Mouse (Mus musculus): ENCODE results near the gene Cdh26.
A peak's percentile ranks its signal among the peaks of the same experiment; 100 is the strongest.

The Cdh26 gene

DNA sequence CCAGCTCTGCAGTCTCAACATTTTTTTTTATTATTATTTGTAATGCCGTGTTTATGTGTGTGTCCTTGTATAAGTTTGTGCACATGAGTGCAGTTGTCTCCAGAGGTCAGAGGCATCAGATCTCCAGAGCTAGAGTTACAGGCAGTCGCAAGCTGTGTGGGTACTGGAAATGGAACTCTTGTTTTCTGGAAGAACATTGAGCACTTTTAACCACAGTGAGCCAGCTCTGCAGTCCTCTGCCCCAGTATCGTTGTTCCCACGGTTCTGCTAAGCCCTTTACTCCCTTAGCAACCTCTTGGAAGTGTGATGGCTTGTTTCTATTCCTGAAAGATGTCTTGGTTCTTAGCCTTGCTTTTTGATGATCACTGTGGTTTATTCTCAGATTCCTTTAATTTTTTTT lies 19.1 kb downstream of the Cdh26 start:
- DNase-seq = no peak

DNA sequence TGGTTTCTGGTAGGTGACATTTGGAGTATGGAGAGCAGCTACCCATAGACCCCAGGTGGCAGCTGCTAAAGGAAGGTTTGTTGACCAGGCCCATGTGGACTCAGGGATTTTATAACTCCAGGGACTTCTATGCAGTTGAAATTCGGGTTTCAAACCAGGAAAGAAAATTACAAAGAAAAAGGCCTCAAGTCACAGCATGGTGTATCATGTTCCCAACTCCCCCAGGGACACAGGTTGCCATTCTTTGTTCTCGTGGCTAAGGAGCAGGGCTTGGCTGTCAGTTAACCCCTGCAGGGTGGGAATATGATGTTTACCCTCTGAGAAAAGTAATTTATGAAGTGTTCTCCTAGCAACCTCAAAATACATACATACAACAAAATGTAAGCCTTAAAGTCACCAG lies 19.9 kb downstream of the Cdh26 start:
- no peak for DNase-seq

DNA sequence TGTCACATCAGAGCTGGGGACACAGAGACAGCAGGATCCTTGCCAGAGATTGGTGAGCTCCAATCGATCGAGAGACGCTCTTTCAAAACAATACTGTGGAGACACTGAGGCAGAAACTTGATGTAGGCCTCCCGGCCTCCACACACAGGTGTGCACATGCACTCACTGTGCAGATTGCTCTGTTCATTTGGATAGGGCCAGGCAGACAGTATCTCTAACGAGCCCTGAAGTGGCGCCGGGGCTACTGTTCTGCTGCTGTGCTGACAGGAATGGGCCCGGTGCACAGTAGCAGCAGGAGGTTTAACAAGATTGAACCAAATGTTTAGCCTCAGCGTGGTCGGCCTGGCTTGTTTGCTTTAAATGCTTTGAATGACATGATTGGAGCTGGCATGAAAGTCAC lies 20.6 kb downstream of the Cdh26 start:
- DNase-seq = no peak

DNA sequence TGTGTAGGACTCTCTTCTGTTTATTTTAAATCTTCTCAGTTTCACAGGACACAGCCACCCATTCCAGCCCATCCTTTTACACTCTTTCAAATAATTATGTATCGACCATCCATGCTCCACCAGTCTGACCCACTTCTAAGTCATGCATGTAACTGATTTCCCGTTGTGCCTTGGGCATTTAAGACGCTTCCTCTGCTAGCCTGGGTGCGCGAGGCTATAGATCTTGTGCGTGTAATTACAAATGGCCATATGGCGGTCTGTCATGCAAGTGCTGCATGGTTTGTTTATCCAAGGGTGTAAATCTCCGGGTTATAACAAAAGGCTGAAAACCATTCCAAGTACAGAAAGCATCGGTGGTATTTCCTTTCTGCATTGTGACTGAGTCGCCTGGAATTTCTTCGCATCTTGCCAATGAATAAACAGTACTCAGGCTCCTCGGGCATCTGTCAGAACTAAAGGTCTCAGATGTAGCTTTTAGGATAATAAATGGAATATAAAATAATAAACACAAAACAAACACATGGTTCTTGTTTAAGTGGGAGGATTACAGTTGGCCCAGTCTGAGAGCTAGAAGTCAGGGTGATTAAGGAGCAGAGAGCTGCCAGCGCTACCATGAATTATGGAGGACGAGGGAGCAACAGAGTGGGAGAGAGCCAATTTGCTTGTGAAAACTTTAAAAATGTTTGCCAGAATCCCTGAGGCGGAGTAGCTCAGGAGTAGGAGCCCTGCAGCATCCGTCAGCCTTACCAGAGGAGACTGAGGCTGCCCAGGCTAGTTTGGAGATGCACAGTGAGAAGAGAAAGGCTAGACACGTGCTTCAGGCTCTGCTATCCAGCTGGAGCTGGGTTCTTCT lies 24.6 kb downstream of the Cdh26 start:
- DNase-seq = peak; percentile 34 to 39

DNA sequence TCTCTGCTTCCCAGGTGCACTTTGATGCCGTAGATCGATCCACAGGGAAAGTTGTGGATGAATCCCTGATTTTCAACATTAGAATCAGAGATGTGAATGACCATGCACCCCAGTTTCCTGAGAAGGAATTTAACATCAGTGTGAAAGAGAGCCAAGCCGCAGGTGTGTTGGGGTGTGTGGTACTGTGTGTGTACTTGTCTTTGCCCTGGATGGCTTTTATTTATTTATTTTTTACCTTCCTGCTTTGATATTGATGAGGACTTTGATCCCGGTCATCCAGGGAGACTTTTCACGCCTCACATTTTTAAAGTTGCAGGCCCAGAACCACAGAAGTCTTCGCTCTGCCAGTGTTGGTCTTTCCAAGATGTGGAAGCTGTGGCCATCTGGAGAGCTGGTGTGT lies 27.1 kb downstream of the Cdh26 start:
- no peak for DNase-seq

DNA sequence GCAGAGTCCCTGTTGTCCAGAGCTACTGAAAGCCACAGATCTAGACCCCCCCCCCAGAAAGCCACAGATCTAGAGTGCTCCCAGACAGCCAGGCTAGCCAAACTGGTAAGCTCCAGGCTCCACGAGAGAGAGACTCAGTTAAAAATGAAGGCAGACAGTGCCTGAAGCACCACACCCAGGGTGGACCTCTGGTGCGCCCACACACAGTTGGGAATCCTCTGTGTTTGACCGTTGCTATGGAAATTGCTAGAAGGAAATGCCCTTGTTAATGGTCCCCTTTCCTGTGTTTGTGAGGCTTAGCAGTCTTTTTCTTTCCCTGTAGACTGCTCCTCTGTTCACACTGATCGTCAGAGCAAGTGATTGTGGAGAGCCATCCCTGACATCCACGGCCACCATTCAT lies 30.0 kb downstream of the Cdh26 start:
- peak in 1 of 2 experiments; percentile 26 for DNase-seq

DNA sequence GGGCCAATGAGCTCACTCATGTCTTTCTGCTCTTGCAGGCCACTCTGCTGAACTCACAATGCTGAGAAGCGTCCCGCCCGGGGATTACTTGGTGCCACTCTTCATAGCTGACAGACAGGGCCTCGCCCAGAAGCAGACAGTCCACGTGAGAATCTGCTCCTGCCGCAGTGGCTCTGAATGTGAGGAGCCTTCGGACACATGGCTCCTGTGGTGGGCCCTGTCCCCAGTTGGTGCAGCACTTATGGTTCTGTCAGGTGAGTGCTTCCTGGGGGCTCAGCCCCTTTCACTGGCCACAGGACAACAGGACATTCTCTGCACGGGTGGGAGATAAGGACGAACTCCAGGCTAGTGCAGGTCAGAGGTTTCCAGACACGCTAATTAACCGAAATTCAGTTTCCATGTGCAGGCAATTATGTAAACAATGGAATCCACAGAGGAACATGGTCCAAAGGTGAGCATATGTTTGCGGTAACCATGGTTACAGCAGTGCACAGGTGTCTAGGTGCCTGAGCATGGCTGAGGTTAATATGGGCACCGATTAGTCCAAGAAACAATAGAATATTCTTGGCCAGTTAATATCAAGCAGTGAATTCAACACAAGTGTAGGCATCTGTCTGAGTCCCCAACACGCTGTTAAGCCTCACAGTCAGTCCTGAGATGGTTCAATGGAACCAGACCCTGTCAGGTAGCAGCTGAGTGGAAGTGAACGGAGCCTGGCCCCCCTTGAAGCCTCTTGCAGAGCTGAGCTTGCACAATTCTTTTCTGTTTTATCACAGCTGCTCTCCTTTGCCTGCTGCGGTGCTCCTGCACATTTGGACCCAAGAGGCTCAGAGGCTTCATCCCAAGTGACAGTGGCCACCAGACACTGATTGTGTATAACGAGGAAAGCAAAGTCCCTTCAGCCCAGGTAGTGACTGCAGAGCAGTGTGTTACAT lies 41.5 kb downstream of the Cdh26 start:
- peak in 1 of 2 experiments; percentile 17 for DNase-seq

DNA sequence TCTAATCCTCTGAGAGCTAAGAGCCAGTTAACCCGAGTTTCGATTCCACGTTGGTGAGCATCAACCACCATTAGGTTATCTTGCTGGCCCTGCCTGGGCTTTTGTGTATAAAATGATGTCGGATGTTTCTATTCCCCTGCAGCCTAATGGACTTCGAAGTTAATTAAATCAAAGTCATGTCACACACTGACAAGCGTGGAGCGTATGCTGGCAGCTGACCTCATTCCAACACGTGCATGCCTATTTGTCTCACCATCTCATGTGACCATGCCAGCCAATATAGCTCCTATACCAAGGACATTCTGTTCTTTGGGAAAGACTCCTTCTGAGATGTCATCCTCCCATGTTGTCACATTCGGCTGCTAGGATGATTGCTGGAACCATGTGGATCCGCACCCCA lies 43.6 kb downstream of the Cdh26 start:
- no peak for DNase-seq

DNA sequence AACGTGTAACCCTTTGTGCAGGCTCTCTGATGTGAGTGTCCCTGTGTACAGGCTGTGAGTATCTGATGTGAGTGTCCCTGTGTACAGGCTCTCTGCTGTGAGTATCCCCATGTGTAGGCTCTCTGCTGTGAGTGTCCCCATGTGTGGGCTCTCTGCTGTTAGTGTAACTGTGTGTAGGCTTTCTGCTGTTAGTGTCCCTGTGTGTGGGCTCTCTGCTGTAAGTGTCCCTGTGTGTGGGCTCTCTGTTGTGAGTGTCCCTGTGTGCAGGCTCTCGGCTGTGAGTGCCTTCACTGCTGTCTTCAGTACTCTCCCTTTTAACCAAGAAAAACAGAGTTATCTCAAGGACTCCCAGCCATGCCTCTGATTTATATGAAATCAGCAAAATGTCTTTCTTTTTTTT lies 46.9 kb downstream of the Cdh26 start:
- no peak for DNase-seq

DNA sequence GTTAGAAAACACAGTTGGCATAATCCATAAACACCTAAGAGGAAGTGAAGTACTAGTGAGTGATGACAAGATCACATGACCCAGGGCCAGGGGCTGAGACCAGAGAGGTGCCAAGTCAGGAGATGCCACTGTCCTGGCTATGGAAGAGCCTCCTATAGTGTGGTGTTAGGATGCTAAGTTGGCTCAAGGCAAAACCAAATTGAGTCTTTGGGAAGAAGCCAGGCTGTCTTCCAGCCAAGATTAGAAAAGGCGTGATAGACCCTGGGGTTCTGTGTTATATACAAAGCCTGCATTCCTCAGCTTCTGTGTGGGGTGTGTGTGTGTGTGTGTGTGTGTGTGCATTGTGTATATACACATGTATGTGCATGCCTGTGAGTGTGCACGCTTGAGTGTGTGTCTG lies 48.7 kb downstream of the Cdh26 start:
- peak in 1 of 2 experiments; percentile 13 for DNase-seq

DNA sequence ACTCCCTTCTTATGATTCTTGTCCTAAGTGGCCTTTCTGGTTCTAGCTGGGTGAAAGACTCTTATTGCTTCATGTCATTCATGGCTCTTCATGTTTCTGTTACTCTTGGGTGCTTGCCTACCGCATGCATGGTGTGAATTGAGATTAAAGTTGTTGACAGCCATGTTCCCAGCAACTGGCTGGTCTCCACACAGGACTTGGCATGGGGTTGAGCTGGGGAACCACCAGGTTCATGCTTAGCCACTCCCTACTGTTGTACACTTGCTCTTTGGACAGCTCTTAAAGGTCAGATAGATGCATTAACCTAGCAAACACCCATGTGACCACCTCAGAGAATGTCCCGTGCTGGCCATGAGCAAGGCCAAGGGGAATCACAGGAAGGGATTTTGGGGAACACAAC lies 50.6 kb downstream of the Cdh26 start:
- peak in 1 of 2 experiments; percentile 6 for DNase-seq

DNA sequence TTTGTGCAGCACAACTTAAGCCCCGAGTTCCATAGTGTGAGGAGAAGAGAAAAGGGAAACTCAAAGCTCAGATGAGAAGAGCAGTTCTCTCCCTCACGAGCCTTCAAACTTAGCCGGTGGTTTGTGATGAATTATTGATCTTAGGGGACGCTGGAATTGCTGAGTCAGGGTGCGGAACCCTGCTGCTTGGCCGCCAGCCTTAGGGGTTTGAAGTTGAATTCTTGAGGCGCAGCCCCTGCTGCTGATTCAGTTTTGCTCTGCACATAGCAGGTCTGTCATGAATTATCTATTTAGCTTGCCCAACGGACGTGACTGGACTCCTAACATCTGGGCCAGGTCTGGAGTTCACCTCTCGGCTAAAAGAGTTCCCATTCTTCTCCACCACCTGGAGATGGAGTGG lies 53.1 kb downstream of the Cdh26 start:
- DNase-seq = no peak

DNA sequence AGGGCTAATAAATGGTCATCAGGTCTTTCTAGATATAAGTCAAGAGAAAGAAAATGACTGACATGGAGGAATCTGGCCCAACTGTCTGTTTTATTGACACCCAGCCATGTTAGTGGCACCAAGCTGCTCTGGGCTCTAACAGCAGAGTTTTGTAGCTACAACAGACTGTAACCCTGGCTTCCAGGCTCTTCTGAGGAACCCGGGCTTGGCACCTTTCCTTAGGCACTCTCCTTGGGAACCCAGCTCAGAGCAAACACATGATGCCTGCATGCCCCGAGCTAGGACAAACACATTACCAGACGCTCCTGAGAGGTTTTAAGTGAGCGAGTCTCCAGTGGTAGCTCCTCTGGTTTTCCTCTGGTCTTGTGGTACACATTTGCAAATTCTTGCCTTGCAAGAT lies 57.9 kb downstream of the Cdh26 start:
- no peak for DNase-seq

DNA sequence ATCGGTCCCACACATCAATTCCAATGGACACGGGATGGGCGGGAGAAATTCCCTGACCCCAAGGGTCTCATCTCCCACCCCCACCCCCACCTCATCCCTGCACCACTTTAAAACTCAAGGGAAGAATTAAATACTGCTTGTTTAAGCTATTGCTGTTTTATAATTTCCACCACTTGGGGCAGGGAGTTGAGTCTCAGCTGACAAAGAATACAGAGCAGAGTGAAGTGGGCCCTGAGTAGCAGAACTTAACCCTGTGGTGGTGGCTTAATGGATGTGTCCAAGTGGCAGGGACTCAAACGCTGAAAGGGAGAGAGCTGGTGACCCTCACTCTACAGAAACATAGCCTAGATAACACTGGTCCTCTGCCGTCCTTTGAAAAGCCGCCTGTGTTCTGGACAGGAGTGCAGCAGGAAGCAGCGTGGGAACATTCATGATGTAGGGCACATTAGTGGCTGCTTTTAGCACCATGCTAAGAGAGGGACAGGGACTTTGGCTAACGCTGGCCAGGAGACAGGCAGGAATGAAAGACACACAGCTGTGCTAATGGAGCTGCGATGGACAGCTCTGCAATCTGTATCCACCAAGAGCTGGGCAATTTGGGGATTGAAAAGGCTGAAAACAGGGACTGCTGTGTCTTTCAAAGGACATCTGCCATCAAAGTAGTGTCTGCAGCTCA lies 60.1 kb downstream of the Cdh26 start:
- DNase-seq = no peak

DNA sequence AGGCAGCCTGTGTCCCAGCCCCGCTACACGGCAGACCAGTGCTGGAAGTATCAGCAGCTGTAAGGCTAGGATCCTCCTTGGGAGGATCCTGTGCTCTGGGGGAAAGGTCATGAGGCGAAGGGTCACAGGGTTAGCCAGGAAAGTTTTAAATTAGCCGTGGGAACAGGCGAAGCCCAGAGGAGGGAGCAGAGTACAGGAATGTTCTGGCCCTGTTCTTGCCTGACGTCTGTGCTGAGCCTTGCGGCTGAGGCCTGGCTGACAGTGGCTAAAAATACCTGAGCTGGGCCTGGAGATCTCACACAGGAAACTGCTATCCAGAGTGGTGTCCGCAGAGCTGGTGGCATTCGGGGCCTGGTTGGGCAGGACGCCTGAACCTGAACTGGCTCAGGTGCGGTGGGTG lies 63.7 kb downstream of the Cdh26 start:
- DNase-seq = no peak

DNA sequence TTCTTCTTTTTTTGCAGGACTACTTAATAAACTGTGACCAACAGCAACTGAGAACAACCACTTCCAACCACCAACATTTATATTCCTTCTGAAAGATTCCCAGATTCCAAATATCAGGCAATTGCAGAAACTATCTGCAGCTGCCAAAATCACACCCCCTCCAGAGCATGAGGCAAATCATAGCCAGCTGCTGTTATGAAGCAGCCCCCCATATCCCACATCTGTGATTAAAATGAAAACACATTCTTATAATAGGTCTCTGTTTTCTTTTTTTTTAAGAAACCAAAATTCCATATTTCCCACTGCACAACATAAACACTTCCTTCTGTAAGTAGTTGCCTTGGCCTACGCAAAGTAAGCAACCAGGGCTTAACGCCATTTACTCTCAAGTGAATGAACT lies 65.5 kb downstream of the Cdh26 start:
- DNase-seq = no peak

DNA sequence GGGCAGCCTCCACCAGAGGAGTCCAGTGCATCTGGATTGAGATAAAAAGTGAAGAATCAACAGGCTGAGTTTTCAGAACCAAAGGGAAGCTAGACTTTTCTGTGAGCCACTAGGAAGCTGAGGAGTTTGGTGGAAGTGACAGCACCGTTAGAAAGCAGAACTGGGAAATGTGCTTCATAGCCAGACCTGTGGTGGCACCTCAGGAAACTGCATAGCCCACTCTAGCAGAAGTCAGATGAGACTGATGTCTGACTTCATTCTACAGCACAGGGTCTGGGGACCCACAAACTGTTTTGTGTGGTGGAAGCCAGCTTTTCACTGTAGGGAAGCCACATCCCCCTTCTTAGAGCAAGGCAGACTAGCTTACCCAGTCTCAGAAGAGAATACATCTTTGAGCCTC lies 67.6 kb downstream of the Cdh26 start:
- DNase-seq = no peak

DNA sequence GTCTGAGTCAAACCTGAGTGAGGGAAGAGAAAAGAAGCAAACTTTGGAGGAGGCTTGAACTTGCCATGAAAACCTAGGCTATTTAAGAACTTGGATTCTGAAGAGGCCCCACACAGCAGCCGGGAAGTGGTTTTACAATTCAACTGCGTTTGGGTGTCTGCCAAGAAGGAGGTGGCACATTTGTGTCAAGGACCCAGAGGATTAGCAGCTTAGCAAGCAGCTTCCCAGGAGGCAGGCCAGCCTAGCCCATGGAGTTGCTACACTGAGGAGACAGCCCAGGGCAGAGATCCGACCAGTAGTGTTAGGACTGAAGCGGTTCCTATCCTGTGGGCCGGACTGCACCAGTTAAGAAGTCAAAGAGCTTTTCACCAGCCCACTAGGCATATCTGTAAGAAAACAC lies 68.1 kb downstream of the Cdh26 start:
- peak; percentile 44 to 52 for DNase-seq

DNA sequence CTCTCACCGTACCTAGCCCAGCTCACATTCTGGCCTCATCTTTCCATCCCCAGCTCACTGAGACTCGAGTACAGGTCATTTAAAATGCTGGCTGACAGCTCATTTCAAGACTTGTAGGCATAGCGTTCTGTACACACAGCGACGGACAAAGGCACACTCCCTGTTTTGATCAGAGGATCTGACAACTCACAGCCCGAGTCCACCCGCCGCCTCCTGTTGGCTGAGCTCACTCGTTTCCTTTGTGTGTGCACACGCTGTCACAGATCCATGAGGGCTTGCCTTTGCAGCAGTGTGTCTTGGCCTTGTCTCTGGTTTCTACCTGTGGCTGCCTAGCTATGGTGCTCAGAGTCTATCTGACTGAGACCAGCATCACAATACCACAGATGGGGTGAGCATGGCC lies 72.1 kb downstream of the Cdh26 start:
- no peak for DNase-seq

DNA sequence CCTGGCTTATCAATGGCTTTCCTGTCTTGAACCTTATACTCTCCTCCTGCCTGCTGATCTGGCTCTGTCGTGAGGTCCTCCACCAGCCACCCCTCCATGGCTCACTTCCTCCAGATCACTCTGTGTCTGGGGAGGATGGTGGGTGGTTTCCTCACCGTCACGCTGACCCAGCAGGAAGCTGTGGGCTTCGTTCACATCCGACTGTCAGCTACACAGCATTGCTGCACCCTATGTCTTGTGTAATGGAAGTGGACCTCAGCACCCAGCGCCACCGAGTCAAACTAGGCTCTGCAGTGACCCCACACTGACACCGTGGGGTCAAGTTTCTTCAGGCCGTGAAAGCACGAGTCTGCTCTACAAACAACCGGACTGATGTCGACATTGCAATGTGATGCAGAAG lies 75.7 kb downstream of the Cdh26 start:
- DNase-seq = peak; percentile 63 to 64

DNA sequence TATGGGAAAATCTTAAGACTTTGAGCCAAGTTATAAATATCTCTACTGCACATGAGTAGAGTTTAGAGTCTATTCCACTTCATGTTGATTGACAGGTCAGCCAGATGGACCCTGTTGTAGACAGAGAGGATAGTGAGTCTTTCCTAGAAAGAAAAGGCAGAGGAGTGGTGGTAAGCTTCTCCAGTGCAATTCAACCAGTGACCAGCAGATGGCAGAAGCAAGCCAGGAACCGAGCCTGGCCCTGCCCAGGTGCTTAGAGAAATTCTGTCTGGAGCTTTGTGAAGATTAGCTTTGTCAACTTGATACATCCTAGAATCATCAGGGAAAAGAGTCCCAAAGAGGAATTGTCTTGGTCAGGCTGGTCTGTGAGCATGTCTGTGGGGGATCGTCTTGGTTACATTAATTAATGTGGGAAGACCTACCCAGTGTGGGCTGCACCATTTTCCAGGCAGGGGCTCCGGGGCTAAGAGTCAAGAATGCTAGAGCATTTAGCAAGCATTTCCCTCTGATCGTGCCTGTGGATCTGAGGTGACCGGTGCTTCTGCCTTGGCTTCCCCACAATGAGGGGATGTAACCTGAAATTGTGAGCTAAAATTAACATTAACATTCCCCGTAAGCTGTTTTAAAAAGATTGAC lies 77.2 kb downstream of the Cdh26 start:
- peak; percentile 45 to 77 for DNase-seq

DNA sequence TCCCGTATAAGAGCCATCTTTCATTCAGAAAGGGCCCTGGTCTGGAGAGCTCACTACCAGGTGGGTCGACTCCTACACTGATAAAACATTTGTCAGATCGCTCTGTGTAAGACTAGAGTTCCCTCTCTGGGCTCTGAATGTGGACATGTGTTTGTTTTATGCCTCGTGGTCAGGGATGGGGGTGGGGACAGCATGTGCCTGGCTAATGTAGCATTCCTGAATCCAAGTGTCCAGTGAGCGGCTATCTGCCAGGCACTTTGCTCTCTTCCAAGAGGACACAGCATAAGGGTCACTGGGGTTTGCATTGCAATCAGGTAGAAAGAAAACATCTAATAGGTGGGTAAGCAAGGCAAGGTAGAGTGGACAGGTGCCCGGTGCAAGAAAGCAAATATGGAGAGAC lies 77.9 kb downstream of the Cdh26 start:
- DNase-seq = no peak

DNA sequence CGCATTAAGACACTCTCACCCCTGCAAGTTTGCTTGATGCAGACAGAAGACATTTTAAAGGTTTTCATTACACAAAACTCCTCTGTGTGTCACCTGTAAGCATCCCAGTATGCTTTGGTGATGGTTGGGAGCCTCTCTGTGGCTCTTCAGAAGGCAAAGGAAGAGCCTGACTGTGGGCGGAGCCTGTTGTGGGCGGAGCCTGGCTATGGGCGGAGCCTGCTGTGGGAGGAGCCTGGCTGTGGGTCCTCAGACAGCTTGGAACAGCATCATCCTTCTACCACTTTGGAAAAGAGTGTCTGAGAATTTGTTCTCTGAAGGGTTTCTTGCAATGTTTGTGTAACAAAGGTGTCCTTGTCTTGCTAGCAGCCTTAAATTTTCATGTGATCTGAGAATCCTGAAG lies 82.7 kb downstream of the Cdh26 start:
- no peak for DNase-seq

Data from lung, postnatal 4 days (tissue).